Mouse (Mus musculus): ENCODE results near the gene Purb.
A peak's percentile ranks its signal among the peaks of the same experiment; 100 is the strongest.
"Not testable (repeated sequence)": the region's sequence is repeated elsewhere in the genome, so short reads cannot be mapped to it uniquely, and the experiment has no call there.

Gene Purb

DNA sequence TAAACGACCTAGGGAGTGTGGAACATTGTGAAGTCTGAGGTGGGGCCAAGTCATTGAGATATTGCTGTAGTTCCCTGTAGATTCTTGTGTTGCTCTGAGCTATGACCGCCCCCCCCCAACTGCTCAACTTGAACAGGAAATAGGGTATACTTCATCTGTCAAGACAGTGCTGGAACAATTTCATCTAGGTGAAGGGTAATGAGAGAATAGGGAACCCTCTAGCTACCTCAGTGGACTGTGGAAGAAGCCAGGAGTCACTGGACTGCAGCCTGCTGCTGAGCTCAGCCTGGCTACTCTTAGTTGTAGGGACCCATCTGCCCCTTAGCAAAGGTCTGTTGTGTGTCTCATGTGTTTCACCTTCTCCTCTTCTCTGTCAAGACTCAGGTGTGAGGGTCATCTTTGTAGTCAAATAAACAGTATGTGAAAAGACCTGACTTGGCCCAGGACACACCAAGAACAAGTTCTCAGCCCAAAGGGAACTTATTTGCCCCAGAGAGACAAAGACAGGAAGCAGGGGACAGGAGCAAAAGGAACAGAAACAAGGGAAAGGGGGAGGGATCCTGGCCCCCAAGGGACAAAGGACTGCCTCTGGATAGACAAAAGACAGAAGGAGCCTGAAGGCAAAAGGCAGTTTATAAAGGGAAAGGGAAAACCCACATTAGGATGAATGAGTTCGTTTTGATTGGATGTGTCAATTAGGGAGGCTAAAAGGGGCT, 8.7 kb upstream of the Purb start:
- no peak for DNase-seq (ENCODE audit: low spot score in 2 of 2)

DNA sequence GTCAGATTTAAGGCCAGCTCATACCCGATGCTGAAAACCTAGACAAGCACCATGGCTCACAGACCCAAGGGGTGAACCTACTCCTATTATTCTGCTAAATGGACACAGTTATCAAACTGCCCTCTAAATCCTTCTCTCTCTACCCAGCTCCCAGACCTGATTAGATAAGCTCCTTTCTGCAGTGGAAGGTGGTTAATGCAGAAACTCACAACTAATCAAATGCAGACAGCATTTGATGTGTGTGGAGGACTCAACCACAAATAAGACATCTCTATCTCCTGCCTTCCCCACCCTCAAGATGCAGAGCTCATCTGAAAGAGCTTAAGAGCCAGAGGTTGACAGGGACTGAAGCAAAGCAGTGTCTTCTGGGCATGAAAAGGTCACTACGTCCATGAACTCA, 7.4 kb upstream of the Purb start:
- no peak for DNase-seq (ENCODE audit: low spot score in 2 of 2)

DNA sequence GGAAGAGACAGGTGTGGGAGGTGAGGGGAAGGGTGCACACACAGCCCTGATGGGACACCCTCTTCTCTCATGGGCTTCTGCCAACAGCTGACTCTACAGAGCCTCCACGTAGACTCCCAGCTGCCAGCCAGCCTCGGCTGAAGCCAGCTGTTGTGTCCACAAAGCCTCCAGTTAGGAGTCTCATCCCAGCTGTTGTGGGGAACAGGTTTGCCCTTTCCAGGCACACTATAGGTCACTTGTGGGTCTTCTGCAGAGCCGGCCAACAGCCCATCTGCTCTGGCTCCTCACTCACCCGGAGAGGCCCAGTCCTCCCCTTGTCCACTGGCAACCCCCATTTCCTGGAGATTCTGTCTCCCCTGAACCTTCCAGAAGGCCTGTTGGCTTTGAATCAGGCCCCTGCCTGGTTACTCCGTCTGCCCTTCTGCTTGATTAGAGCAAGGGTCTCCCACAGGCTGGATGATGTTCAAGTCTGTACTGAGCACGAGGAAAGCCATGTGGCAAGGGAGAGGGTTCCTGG, 6.0 kb upstream of the Purb start:
- peak in 1 of 2 experiments; percentile 26 for DNase-seq (ENCODE audit: low spot score in 2 of 2)

DNA sequence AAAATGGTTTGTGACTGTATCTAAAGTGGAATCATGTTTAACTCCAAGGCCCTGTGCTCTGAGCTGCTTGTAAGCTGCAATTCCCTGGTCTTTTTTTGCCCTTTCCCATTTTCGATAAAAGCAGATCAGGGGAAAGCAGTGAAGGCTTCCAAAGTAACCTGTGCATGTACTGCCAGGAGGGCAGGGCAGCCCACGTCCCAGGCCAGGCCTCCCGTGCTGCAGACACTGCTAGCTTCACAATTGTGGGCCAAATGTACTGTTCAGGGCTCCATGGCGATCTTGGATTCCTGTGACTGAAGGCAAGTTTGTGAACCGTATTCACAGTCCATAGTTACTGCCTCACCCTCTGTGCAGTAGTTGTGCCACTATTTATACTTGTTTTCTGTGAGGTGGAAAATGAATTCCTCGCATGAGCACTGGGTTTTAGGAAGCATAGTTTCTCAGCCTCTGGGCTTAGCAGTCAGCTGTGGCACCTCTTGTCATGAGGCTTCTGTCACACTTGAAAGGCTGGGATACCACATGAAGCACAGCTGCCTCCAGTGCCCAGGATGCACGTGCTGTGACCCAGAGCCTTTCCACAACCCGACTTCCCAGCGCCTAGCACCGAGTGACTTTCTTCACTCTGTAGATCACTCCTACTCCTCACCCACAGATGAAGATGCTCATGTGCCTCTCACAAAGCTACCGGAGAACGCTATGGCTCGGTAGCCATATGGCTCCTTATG, 5.1 kb upstream of the Purb start:
- DNase-seq (ENCODE audit: low spot score in 2 of 2) = no peak

DNA sequence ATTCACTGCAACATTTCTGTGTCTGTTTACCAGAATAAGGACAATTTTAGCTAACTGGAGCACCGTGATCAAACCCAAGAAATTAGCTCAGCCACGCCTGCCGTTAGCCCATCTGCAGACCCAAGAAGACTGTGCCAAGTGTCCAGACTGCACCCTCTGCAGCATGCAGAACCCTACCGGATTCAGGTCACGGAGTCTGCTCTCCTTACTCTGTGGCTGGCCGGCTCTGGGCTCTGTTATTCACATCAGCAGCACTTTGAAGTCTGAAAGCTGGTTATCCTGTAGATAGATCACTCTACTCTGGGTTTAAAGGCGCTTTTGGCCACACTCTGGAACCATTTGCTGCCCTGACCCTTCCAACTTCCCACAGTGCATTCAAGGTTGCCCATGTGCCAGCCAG, 4.5 kb upstream of the Purb start:
- DNase-seq (ENCODE audit: low spot score in 2 of 2) = no peak

DNA sequence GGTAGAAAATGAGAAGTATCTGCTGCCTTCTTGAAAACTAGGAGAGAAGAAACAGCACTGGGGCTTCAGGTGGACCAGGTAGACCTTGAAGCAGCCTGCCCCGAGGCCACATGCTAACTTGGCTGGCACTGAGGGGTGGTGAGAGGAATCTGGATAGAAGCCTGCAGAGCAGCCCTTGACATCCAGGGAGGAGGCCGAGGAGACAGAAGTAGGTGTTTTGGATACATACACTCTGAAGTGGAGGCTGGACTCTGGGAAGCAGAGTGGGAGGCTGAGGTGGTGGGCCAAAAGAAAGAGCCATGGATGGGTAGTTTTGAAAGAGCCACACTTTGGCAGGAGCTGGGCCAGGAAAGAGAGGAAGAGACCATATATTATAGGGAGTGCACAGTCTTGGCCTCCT, 3.5 kb upstream of the Purb start:
- DNase-seq (ENCODE audit: low spot score in 2 of 2) = no peak

DNA sequence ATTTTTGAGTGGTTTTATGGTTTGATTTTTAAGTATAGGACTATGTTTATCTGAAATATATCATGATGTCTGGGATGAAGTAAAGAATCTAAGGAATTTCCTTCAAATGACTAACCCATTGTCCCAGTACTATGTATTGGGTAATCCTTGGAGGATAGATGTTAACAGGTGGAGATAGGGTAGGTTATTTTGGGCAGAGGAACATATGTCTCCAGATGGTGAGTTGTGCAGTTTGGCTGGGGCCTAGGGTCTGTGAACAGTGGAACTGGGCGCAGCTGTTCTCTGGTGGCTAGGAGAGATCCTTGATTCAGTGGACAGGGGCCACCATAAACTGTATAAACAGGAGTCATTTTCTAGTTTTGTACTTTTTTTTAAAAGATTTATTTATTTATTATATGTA, 1.6 kb upstream of the Purb start:
- no peak for DNase-seq (ENCODE audit: low spot score in 2 of 2)

DNA sequence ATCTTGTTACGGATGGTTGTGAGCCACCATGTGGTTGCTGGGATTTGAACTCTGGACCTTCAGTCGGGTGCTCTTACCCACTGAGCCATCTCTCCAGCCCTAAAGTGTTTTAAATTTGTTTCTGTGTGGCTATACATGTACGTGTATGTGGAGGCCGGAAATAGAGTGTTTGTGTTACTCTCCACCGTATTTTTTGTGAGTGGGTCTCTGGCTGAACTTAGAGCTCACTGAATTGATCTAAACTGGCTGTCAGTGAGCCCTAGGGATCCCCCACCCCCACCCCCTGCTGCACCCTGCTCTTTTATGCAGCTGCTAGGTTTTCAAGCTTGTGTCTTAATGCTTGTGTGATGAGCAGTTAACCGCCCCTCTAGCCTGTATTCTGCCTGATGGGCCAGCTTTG, 1.2 kb upstream of the Purb start:
- DNase-seq (ENCODE audit: low spot score in 2 of 2) = no peak

DNA sequence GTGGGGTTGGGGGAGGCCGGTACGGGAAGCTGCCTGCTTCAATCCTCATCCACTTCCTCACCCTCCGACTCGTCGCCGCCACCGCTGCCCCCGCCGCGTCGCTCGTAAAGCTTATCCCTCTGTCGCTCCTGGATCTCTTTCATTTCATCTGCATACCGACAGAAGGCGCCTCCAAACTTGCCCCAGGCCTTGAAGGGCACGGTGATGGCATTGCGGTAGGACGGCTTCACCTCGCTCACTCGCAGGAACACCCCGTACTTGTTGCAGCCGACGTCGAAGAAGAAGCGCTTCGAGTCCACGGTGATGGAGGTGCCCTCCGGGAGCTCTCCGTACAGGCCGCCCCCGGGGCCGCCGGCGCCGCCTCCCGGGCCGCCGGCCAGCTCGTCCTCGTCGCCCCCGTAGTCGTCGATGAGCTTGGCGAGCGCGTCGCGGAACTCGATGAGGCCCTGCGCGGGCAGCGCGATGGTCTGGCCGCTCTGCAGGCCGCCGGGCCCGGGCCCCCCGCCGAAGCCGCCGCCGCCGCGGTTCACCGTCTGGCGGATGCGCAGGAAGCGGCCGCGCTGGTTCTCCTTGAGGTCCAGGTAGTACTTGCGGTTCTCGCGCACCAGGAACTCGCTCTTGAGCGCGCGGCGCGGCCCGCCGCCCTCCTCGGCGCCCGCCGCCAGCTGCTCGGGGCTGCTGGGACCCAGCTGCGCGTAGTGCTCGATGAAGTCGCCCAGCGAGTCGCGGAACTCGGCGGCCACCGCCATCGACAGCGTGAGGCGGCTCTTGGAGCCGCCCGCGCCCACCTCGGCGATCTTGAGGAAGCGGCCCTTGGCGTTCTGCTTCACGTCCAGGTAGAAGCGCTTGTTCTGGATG, 614 bp downstream of the Purb start:
- peak; percentile 43 to 45 for DNase-seq (ENCODE audit: low spot score in 2 of 2)

DNA sequence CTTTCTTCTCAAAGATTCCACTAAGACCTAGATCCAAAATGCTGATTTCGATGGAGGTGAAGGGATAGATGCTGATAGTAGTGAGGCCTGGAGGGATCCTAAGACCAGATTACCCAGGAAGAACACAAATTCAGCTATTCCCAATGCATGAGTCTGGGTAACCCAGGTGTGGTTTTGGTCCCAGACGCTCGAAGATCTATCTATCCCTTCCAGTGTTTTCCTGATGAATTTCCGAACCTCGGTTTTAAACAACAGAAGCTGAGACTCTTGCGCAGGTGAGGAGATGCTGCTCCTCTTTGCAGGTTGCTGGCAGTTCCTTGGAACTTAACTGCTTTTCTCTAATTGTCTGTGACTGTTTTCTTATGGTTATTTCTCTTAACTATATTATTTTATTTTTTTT, 1.3 kb downstream of the Purb start:
- no peak for DNase-seq (ENCODE audit: low spot score in 2 of 2)

DNA sequence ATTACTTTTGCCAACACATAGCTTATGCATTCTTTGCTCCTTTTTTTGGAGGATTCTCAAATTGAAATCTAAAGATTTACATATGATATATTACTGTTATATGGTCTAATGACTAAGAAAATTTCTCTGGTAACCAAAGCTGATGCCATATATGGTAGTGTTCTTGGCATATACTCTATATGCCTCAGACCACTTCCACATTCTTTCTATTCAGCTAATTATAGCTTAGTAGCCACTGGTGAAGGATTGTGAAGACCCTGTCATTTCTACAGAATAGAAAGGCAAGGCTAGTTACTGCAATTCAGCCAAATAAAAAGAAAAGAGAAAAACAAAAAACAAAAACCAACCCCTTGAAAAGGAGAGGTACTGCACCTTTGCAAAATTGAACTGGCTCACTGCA, 3.6 kb downstream of the Purb start:
- DNase-seq (ENCODE audit: low spot score in 2 of 2) = no peak

DNA sequence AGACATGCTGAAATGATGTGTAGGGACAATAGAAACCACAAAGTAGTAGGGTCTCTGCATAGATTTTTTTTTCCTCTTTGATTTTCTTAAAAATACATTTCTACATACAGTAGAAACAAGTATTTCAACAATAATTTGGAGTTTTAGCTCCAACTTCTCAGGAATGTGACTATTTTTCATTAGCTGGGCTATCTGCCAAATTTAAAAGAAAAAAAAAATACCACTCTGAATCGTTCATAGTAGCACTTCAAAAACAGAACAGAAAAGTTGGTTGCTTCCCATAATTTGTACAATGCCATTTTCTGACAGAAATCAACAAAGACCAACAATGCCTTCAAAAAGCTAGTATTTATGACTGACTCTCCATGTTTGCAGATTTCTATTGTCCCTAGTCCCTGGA, 4.2 kb downstream of the Purb start:
- DNase-seq (ENCODE audit: low spot score in 2 of 2) = no peak

DNA sequence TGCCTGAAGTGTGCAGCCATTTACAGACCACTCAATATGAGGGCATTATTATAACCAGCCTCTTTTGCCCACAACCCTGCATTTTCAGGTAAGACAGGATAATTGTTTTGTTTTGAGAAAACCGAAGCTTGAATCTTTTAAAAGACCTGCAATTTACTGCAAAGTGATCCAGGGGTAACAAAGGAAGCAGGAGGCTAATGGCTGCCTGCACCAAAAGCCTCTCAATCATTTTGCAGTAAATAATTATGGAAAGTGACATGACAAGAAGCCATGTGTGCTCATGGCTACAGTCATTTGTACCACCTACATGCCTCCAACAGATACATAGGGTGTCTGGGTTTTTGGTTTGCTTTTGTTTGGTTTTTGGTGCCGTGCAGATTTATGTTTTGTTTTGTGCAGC, 4.7 kb downstream of the Purb start:
- DNase-seq (ENCODE audit: low spot score in 2 of 2) = no peak

DNA sequence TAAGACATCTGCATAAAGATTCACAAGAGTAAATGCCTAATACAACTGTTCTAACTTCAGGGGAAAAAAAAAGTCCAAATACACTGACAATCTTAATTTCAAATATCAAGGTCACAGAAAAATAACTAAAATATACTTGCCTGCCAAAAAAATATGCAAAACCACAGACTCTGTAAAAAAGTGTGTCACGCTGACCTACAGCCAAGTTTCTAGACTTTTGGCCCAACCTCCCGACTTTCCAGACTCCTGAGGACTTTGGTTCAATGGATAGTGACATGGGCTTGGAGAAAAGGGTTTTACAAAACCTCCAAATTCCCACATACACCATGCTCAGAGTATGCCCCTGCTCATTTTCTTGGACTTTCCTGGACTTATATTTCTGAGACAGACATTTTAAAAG, 7.2 kb downstream of the Purb start:
- DNase-seq (ENCODE audit: low spot score in 2 of 2) = no peak

DNA sequence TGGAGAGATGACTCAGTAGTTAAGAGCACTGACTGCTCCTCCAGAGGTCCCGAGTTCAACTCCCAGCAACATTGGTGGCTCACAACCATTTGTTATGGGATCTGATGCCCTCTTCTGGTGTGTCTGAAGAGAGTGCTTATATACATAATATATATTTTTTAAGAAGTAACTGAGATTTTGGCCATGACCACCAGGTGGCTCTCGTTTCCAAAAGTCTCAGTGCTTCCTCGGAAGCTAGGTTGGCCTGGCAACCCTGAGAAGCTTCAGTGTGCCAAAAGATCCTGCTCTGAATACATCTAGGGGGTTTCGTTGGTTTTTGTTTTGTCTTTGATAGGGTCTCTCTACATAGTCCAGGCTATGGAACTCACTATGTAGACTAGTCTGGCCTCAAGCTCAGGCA, 10.6 kb downstream of the Purb start:
- peak in 1 of 2 experiments; percentile 58 for DNase-seq (ENCODE audit: low spot score in 2 of 2)

DNA sequence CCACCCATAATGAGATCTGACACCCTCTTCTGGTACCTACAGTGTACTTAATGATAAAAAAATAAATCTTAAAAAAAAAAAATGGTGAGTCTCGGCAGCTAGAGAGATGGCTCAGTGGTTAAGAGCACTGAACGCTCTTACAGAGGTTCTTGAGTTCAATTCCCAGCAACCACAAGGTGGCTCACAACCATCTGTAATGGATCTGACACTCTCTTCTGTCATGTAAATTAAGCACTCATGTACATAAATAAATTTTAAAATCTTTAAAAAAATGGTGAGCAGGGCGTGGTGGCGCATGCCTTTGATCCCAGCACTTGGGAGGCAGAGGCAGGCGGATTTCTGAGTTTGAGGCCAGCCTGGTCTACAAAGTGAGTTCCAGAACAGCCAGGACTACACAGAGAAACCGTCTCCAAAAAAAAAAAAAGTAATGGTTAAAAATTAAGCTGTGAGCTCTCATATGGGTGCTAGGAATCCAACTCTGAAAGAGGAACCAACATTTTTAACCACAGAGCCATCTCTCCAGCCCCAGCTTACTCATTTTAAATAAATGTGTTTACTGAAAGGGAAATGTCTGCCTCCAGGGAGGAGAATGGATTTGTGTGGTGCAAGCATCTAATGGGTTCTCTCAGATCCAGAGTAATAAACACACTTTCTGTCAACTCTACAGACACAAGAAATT, 12.4 kb downstream of the Purb start:
- DNase-seq (ENCODE audit: low spot score in 2 of 2) = no peak

DNA sequence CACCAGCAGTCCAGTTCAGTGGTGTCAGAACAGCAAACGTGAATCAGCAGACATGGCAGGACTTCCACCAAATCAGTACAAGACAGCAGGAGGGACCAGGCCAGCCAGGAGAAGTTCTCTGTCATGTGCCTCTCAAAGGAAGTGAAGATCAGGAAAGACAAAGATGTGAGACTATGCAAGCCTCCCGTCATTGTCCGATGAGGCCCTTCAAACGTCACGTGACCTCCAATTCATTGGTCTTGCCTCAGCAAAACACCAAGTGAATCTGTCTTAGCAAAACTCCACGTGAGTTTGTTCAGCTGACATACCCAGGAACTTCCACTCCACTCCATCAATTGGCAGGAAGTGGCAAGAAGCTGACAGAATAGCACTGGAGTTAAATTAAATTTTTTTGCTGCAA, 19.6 kb downstream of the Purb start:
- no peak for DNase-seq (ENCODE audit: low spot score in 2 of 2)

DNA sequence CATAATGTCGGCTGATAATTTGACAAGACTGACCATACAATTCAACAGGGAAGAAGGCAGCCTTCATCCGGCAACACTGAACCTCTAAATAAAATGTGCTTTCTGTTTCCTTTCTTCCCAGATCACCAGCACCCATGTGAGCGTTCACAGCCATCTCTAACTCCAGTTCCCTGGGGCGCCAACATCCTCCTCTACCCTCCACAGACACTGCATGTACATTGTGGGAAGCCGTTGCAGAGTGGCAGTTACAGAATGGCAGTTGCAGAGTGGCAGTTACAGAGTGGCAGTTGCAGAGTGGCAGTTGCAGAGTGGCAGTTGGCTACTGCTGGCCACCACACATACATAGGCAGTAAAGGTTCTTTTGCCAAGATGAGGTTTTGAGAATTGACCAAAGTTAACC, 27.6 kb downstream of the Purb start:
- not testable (repeated sequence) for DNase-seq (ENCODE audit: low spot score in 2 of 2)

DNA sequence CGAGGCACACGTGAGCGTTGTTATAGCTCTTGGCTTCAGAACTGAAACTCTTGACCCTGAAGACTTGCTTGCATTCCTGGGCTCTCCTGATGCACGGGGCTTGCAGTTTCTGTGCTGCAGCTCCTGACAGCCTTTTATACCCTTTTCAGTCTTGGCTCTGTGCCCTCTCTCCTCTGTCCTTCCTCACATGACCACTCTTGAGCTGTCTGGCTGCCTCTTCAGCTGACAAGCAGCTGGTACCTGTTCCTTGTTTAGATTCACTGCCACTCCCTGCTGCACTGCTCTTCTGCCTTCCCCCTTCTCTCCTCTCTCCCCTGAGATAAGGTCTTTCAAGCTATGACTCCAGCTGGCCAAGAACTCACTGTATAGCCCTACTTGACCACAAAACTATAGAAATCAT, 28.2 kb downstream of the Purb start:
- DNase-seq (ENCODE audit: low spot score in 2 of 2) = no peak

DNA sequence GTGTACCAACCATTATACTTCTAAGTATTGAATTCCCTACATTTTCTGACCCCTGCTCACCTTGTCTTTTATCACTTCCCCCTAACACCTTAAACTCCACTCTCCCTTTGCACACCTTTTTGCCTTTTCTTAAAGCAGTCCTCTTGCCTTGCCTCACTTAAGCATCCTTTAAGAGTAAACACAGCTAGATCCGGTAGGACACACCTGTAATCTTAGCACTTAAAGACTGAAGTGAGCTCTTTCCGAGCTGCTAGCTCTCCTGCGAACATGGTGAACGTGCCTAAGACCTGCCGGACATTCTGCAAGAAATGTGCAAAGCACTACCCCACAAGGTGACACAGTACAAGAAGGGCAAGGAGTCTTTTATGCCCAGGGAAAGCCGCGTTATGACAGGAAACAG, 29.8 kb downstream of the Purb start:
- no peak for DNase-seq (ENCODE audit: low spot score in 2 of 2)

DNA sequence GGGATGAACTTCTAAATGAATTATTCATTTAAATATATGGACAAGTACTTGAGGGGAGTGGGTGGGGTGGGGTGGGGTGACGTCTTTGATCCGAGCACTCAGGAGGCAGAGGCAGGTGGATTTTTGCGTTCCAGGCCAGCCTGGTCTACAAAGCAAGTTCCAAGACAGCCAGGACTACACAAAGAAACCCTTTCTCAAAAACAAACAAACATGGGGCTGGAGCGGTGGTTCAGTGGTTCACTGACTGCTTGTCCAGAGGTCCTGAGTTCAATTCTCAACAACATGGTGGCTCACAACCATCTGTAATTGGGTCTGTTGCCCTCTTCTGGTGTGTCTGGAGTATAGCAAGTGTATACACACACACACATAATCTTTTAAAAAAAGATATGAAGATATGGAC, 30.3 kb downstream of the Purb start:
- no peak for DNase-seq (ENCODE audit: low spot score in 2 of 2)

All from frontal cortex, postnatal 14 days (tissue).